Mouse (Mus musculus) frontal cortex, adult 2 months (tissue): ENCODE results near the gene Prom1. TPM values are rescaled to one million over a fixed set of nuclear protein-coding genes. Genes with fewer than 3 reads are reported as not detected.

ENCODE experiments used
- DNase-seq, 2 experiments: peaks; one replicate each; pipeline ENCODE4 v3.0.0; 2022; ENCODE audit warnings: low spot score in 1 of 2; ENCODE audit errors: extremely low spot score in 1 of 2
- polyA plus RNA-seq: library from polyadenylated mRNA; depleted of rRNA; stranded (reverse); fragments of >200 nt; gene quantifications from 2 replicates; pipeline ENCODE4 v1.2.3, GENCODE M21; 2012; rRNA removed

The Prom1 gene
- polyA plus RNA-seq, 1 experiment: 16.7 TPM

GRCm38 (mm10) chr5:43980397-43980796 lies 121.4 kb downstream of the Prom1 start:
- DNase-seq: no peak

- no peak for DNase-seq
These were observed 124.8 kb downstream of the Prom1 start for GRCm38 (mm10) chr5:43976821-43977561.

GRCm38 (mm10) chr5:43974166-43974565 lies 127.7 kb downstream of the Prom1 start:
- no peak for DNase-seq

DNA sequence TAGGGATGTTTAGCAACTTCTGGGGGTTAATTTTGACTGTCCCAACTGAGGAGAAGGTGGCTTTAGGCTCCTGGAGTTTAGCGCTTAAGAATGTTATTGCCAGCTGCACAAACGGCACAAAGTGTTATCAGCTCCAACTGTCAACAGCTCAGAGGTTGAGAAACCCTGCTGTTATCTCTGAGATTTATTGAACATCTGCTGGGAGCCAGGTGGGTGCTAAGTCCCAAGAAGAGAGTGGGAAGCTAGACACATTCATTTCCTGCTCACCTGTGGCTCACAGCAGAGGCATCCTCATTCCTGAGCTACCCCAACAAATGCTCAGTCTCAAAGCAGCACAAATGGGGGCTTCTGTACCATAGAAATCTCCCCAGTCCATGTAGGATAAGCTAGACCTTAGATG lies 130.7 kb downstream of the Prom1 start:
- no peak for DNase-seq

DNA sequence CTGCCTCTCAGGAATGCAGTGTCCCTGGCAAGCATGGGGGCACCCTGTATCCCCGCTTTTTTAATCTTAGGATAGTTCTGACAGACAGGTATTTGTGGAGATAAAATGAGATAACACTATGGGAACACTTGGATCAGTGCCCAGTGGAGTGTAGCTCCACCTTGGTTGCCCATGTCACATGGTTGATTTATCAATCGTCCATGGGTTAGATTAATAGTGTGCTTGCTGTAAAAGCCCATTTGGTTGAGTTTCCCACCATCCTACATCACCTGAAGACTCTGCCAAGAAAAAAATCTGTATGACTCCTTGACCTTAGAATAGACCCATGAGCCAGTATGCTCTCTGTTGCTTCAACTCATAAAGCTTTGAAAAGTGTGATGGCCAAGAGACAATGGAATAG lies 131.3 kb downstream of the Prom1 start:
- DNase-seq: no peak

GRCm38 (mm10) chr5:43968634-43969033 lies 133.2 kb downstream of the Prom1 start:
- no peak for DNase-seq

- DNase-seq: no peak
These were observed 140.8 kb downstream of the Prom1 start for GRCm38 (mm10) chr5:43961056-43961455.

- DNase-seq: no peak
These were observed 141.9 kb downstream of the Prom1 start for GRCm38 (mm10) chr5:43959884-43960440.

- no peak for DNase-seq
These were observed 148.6 kb downstream of the Prom1 start for GRCm38 (mm10) chr5:43953241-43953640.

DNA sequence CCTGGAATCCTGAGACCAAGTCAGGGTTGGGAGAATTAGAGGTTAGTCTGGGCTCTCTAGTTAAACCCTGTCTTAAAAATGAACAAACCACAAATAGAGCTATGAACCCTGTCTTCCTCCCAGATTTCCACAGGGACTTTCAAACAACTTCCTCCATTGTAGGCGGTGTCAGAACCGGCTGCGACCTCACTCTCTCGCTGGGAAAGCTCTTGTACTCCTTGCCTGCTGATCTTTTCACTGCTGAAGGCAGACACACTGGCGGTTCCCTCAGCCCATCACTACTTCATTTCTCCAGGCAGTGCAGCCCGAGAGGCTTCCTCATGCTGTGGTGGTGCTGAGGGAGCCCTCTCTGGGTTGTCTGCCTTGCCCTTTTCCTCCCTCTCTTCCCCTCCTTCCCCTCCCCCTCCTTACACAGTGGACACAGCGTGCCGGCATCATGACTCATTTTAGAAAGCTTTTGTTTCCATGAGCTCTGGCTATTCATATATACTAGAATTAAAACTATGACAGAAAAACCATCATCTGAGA lies 153.0 kb downstream of the Prom1 start:
- DNase-seq: peak in 1 of 2 experiments; percentile 2

- peak; percentile 3 to 13 for DNase-seq
These were observed 153.6 kb downstream of the Prom1 start for GRCm38 (mm10) chr5:43948111-43948743.

DNA sequence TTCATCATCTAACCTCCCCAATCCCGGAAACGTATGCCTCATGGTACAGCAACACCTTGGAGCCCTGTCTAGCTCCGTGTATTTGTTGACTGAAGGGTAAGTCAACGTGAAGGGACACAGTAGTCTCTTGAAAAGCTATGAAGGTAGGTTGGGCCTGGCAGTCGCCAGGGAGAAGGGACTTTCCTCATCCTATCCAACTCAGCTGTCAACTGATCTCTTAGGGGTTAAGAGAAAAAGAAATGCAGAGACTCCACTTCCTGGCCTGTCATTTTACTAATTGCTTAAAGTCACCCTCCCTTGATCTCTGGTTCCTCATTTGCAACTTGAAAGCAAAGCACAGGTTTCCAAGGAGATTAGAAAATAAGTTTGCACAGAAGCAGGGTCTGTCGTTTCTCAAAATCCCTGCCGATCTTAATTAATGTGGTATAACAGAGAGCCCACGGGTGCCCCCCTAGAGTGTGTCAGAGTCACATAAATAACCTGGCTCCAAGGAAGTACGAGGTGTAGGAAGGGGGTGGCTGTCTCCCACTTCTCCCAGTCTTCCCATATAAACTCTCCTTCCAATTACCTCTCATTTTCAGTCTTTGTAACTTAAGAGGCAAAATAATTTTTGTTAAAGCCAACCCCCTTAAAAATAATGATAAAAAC lies 154.4 kb downstream of the Prom1 start:
- DNase-seq: no peak

Other genes with a start within 250 kb of the Prom1 start
- 6.1 and 7.5 TPM in 2 replicates for gene Cd38, start 233.5 kb downstream of the Prom1 start, polyA plus RNA-seq
- 0.19 and 0.60 TPM in 2 replicates for gene Gm7879, start 188.9 kb downstream of the Prom1 start, polyA plus RNA-seq
- gene Fgfbp1, start 120.3 kb downstream of the Prom1 start, polyA plus RNA-seq: 2.8 and 6.5 TPM in 2 replicates
- 49.0 and 52.4 TPM in 2 replicates for gene Tapt1, start 124.6 kb upstream of the Prom1 start, polyA plus RNA-seq